Mouse (Mus musculus) layer of hippocampus, postnatal 10 days (tissue): ENCODE measurements around the gene Maml3. TPM values are rescaled to one million over a fixed set of nuclear protein-coding genes. Genes with fewer than 3 reads are reported as not detected.

Source experiments
- DNase-seq, 2 experiments: peaks; one replicate each; pipeline ENCODE4 v3.0.0; 2021; ENCODE audit warnings: low spot score in 2 of 2
- total RNA-seq, 2 experiments: library from RNA; stranded (reverse); gene quantifications; 2 replicates each; pipeline ENCODE4 v1.2.3; 2021

Maml3 gene
- total RNA-seq, 2 experiments from 2014 or later = 6.5 to 7.2 TPM

DNA sequence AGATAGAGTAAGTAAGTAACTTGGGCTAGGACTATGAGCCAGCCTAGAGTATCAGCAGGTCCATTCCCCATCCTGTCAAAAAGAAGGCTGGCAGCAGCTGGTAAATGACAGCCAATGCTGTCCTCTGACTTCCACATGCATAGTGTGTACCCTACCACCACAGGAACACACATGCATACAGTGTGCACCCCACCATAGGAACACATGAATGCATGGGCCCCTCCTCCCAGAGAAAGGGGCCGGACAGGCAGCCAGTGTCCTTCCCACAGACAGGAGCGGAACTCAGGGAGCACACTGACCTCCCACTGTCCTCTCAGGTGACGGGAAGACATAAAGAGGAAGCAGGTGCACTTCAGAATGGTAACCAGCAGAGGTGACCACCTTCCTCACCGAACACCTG is 188.0 kb downstream of the Maml3 start:
- DNase-seq = no peak

DNA sequence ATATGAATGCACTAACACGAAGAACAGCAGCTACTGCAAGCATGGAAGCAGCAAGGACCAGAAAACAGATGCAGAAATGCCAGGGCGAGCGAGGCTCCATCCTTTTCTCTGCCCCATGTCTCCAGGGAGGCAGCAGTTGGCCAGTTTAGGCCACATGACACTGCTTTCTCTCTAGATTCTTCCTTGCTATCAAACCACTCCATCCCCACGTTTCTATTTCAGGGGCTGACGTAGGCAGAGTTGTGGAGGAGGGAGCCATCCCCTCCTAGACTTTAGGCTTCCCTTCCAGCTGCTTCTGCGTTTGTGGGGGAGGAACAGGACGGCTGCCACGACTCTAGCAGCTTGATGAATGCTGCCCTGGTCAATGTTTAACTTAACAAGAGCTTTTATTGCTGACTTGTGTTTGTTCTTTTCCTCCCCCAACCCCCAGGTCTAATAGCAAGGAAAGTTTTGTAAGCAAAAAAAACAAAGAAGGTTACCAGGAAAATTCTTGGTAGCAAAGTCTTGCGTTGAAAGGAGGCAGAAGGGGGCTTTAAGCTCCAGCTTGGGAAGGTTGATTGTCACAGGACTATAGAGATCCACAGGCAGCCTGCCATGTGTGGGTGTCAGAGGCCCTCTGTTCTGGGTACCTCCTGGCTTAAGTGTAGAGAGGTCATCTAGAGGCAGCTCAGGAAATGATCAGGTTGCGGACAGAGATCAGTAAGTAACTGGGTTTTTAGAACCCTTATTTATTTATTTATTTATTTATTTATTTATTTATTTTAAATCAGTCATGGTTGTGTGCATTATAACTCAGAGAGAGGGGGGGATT is 188.6 kb downstream of the Maml3 start:
- peak; percentile 26 to 36 for DNase-seq

DNA sequence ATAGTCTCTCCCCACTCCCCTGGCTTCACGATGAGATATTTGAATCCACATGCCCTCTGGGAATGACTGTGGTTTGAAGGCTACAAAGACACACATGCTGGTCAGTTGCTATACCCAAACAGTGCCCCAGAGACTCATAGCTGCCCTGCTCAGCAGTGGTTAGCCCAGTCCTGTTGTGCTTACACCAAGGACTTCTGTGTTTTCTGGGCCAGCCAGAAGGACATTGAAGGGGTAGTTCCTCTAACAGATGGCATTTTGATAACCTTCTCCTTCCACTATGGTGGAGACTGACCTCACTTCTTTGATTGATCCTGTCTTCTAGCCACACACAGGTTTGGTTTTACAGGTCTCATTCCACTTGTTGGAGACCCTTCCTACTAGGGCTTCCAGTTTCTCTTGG is 189.5 kb downstream of the Maml3 start:
- DNase-seq = no peak

DNA sequence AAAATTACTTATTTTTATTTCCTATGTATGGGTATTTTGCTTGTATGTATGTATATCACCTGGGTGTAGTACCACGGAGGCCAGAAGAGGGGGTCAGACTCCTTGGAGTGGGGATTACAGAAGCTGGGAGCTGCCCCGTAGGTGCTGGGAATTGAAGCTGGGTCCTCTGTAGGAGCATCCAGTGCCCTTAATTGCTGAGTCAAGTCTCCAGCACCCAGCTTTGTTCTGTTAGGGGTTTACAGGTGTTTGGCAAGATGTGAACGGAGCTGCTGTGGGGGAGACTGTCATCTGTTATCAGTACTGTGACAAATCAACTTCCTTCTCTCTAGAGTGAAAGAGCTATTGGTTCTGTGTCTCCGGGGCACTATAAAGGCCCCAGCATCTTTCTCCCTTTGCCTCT is 190.0 kb downstream of the Maml3 start:
- no peak for DNase-seq

GRCm38 (mm10) chr3:51913498-51913897 is 191.4 kb downstream of the Maml3 start:
- no peak for DNase-seq

DNA sequence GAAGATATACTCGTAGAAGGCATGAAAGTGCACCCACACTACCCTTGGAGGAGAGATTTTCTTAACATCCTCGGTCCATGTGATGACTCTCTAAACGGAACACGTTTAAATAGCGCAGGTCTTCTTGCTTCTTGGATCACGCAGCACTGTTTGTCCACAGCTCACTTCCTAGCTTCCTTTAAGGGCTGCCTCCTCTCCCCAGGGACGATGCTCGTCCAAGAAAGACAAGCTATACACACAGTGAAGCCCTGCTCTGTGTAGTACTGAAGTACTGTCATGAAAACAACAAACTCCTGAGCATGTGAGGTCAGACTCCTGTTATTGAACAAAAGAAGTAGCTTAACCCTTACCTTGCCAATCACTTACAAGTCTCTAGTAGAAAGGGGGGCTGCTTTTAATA is 192.7 kb downstream of the Maml3 start:
- DNase-seq = no peak

DNA sequence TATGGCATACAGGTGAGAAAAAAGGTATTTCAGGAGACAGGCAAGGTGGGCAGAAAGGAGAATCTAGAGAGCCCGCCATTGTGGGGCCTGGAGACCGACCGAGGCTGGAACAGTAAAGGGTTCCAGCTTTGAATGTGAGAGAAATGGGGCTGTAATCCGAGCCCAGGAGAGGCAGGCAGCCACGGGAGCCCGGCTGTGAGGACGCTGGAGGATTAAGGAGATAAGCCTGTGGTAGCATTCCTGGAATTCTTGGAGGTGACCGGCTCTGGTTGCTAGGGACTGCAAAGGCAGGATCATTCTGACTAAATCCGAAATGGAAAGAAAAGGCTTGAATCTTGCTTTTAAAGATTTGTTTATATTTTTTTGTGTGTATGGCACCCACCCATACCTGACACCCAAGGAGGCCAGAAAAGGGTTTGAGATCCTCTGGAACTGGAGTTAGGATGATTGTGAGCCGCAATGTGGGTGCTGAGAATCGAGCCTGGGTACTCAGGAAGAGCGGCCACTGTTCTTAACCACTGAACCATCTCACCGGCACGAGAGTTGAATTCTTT is 196.4 kb downstream of the Maml3 start:
- DNase-seq = no peak

- DNase-seq = no peak
Measured at GRCm38 (mm10) chr3:51907113-51907860, 197.6 kb downstream of the Maml3 start.

DNA sequence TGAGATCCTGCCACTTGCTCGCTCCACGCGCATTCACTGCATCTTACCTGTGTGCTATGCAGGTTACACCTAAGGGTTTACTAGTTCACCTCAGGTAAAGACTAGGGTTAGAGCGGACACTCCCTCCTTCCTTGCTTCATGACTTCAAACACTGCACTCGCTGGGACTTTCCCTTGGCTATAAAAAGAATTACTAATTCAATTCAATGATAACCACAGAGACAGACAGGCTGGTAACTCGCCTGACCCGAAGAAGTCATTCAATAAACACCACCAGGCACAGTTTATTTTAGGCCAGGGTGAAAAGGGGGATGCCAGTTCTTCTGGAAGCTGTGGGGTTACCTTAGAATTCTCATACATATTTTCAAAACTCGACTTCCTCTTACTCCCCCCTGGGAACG is 199.0 kb downstream of the Maml3 start:
- DNase-seq = no peak

DNA sequence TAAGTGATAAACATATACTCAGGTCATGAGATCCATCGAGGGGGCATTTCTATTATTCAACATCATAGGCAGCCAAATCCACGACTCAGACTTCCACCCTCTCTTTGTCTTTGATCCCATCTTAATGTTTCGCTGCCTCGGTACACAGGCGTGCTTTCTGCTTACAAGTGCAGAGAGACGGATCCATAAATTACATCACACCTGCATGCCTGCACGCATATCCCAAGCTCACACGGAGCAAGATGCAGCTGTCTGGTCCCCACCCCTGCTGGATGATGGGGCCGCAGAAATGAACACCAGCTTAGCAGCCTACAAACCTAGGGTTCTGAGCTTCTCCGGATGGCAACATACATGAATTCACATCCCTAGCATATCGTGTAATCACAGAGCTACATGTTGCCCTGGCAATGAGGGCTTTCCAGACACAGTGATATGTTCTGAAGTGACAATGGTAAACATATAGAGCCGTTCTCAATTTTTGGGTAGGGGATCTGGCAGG is 200.5 kb downstream of the Maml3 start:
- no peak for DNase-seq

DNA sequence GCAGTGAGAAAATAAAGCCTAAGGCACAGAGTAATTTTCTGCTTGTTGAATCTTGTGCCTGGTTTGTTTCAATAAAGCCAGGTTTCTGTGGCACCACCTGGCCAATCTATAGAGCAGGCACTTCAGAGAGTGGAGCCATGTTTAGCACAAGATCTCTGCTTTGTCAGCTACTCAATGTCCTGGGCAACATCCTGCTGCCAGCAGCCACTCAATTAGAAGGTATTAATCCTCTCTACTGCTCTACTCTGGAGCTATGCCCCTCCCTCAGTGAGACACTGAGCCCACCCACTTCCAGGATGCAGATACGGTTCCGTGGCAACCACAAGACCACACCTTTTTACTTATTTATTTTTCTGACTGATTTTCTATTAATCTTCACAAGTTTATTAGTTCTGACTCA is 203.7 kb downstream of the Maml3 start:
- DNase-seq = no peak

DNA sequence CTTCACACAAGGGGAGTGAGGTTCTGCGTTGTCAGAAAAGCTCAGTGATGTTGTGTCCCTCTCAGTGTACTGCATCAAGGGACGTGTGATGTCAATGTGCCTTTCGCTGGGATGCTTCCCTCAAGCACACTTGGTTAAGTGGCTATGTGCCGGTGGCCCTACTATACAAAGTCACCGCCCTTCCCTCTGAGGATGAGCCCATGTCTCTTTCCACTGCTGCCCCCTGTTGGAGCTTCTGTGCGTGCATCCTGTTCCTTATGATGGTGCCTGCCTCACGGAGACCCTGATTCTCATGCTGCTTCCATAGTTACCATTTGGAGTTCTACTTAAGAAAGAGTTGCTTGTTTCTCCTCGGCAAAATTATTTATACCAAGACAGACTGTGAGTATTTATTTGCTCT is 210.4 kb downstream of the Maml3 start:
- DNase-seq = no peak

DNA sequence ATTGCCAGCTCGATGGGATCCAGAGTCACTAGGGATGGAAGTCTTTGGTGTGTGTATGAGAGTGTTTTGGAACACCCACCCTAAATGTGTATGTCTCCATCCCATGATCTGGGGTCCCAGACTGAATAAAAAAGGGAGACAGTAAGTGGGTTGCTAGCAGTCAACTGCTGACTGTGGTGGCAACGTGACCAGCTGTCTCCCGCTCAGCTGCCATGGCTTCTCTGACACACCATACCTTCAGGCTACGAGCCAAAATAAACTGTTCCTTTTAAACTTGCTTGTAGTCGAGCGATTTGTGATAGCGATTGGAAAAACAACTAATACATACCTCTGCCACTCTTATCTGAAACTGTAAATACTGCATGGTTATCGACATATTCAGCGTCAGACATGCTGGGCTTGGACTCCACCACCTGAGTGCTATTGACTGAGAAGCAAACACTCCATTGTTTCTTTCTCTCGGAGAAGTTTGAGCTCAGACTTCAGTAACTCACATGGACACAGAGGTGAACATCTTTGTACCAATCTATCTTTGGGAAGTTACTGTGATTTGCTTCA is 213.2 kb downstream of the Maml3 start:
- no peak for DNase-seq

DNA sequence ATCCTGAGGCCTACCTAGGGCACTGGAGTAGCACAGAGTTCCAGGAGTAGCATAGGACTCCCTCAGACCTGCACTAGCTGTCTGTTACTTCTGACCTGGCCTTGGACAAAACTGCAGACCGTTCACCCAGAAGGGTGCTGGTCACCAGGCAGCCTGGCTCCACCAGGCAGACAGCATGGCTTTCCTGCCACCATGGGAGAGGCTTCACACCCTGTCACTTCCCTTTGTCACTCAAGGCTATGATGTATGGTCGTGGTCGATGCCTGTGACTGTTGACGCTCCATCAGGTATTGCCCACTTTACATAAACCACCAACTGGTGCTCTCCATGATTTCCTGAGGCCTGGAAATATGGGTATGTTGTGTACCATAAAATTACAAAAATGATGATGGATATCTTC is 214.7 kb downstream of the Maml3 start:
- no peak for DNase-seq

DNA sequence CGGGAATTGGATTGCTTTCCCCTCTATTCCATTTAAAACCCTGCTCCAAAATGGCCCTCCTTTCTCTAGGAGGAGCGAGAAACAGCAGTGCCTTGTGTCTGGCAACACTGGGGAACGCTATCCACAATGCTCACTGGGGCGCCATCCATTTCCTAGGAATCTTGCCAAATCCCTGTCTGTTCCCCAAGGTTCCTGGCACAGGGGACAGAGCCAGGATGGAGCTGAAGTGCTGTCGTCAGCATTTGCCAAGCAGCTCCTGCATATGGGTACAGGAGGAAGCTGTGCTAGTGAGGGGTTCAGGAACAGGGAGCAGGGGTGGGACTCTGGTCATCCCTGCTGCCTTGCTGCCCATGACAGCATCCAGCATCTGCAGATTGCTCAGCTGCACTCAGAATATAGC is 215.1 kb downstream of the Maml3 start:
- peak; percentile 72 to 74 for DNase-seq

DNA sequence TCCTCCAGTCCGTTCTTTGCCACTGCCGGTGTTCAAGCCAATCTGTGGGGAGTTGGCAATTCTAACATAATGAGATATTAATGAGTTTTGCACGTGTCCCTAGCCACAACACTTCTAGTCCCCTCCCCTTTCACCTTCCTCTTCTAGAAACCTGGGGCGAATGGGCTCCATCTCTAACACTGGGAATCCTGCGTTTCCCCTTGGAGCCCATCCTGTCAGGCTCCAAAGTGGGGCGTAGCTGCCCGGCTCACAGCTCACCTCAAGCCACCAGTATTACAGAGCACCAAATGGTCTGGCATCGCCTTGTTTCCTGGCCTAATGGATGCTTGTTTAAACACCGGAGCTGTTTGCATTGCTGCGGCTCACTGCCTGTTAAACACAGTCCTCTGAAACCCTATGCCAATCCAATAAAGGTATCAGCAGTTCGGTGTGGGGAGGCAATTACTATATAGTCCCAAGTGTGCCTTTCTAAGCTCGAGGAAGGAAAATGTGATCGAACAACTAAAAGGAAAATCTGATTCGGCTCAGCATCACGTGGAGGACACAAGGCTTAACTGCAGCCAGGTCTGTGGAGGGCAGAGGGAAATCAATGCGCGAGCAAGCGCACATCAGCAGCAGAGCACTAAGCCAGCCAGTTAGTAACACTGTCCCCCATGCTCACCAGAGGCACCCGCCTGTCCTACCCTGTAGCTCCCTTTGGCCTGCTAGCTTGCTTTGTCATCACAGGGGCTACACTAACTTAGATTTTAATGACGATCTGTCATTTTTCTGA is 216.0 kb downstream of the Maml3 start:
- no peak for DNase-seq

DNA sequence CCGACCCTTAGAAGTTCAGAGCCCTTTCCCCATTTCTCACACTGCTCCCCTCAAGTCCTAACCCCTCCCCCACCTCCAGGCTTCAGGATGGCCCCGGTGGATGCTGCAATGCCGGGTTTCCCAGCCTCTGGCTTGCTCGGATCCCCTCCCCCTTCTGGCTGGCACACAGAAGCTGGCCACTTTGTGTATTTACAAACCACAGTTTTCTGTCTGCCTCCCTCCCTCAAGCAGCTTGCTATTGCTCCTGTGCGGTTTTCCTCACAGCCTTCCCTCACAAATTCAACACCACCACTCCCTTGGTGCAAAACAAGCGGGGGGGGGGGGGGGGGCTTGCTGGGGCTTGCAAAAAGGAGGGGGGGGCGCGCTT is 216.6 kb downstream of the Maml3 start:
- no peak for DNase-seq

GRCm38 (mm10) chr3:51885920-51886319 is 219.0 kb downstream of the Maml3 start:
- no peak for DNase-seq

GRCm38 (mm10) chr3:51885487-51885886 is 219.4 kb downstream of the Maml3 start:
- DNase-seq = no peak

- no peak for DNase-seq
Measured at GRCm38 (mm10) chr3:51881981-51882380, 222.9 kb downstream of the Maml3 start.

DNA sequence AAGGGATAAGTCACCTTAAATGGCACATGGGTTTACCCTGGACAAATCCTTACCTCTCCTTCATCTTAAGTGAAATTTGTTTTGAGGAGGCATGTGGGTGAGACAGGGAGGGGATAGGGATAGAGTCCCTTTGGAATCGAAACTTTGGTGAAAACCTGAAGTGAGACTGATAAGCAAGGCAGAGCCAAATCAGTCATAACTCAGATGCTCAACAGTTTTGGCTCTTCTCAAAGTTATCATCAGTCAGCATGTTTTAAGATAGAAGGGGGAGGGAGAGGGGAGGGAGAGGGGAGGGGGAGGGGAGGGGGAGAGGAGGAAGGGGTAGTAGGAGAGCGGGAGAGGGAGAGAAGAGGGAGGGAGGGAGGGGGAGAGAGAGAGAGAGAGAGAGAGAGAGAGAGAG is 223.5 kb downstream of the Maml3 start:
- DNase-seq = no peak
